Mouse (Mus musculus): ENCODE measurements around the gene Emc10. TPM values are rescaled to one million over a fixed set of nuclear protein-coding genes. Genes with fewer than 3 reads are reported as not detected.

The Emc10 gene
- polyA plus RNA-seq (2014; fragmentation: Illumina TruSeq; extraction: RNeasy Lipid Tissue Mini Kit (QIAGEN cat#74804); ENCODE audit: low read depth, low replicate concordance): 127 TPM

GRCm38 (mm10) chr7:44495992-44496770 lies at the start of gene Emc10, which contains the start of gene Fam71e1:
Emc10 (minus strand) TSS chr7:44496529.
Fam71e1 (plus strand) TSS chr7:44496581.

GRCm38 (mm10) chr7:44531946-44532732 lies 35.8 kb upstream of the Emc10 start, which contains the start of gene Spib:
Spib (minus strand) TSS chr7:44532071.

GRCm38 (mm10) chr7:44524502-44524901 lies 28.2 kb upstream of the Emc10 start, which contains the start of gene Mybpc2:
Mybpc2 (minus strand) TSS chr7:44524656.

GRCm38 (mm10) chr7:44467811-44468411 lies 28.4 kb downstream of the Emc10 start, which contains the start of gene Josd2:
Josd2 (plus strand) TSS chr7:44467980.

GRCm38 (mm10) chr7:44465111-44465510 lies 31.2 kb downstream of the Emc10 start, which contains the start of gene Aspdh:
Aspdh (plus strand) TSS chr7:44465391.

Other genes with a start within 250 kb of the Emc10 start
- 10.2 TPM for gene 1700028J19Rik, start 249.8 kb downstream of the Emc10 start, polyA plus RNA-seq (2014; fragmentation: Illumina TruSeq; extraction: RNeasy Lipid Tissue Mini Kit (QIAGEN cat#74804); ENCODE audit: low read depth, low replicate concordance)
- 71.2 TPM for gene 2410002F23Rik, start 249.8 kb downstream of the Emc10 start, polyA plus RNA-seq (2014; fragmentation: Illumina TruSeq; extraction: RNeasy Lipid Tissue Mini Kit (QIAGEN cat#74804); ENCODE audit: low read depth, low replicate concordance)
- gene Acp4, start 239.2 kb downstream of the Emc10 start, polyA plus RNA-seq (2014; fragmentation: Illumina TruSeq; extraction: RNeasy Lipid Tissue Mini Kit (QIAGEN cat#74804); ENCODE audit: low read depth, low replicate concordance): 0.31 TPM
- 37.4 TPM for gene Gm15517, start 235.1 kb downstream of the Emc10 start, polyA plus RNA-seq (2014; fragmentation: Illumina TruSeq; extraction: RNeasy Lipid Tissue Mini Kit (QIAGEN cat#74804); ENCODE audit: low read depth, low replicate concordance)
- gene Clec11a, start 189.6 kb downstream of the Emc10 start, polyA plus RNA-seq (2014; fragmentation: Illumina TruSeq; extraction: RNeasy Lipid Tissue Mini Kit (QIAGEN cat#74804); ENCODE audit: low read depth, low replicate concordance): 7.8 TPM
- 0.61 TPM for gene Shank1, start 186.3 kb downstream of the Emc10 start, polyA plus RNA-seq (2014; fragmentation: Illumina TruSeq; extraction: RNeasy Lipid Tissue Mini Kit (QIAGEN cat#74804); ENCODE audit: low read depth, low replicate concordance)
- 3.9 TPM for gene Syt3, start 112.4 kb downstream of the Emc10 start, polyA plus RNA-seq (2014; fragmentation: Illumina TruSeq; extraction: RNeasy Lipid Tissue Mini Kit (QIAGEN cat#74804); ENCODE audit: low read depth, low replicate concordance)
- 0.37 TPM for gene 1700008O03Rik, start 110.7 kb downstream of the Emc10 start, polyA plus RNA-seq (2014; fragmentation: Illumina TruSeq; extraction: RNeasy Lipid Tissue Mini Kit (QIAGEN cat#74804); ENCODE audit: low read depth, low replicate concordance)
- 0.20 TPM for gene Lrrc4b, start 67.5 kb downstream of the Emc10 start, polyA plus RNA-seq (2014; fragmentation: Illumina TruSeq; extraction: RNeasy Lipid Tissue Mini Kit (QIAGEN cat#74804); ENCODE audit: low read depth, low replicate concordance)
- gene Aspdh, start 31.1 kb downstream of the Emc10 start, polyA plus RNA-seq (2014; fragmentation: Illumina TruSeq; extraction: RNeasy Lipid Tissue Mini Kit (QIAGEN cat#74804); ENCODE audit: low read depth, low replicate concordance): not detected
- 27.8 TPM for gene Josd2, start 28.5 kb downstream of the Emc10 start, polyA plus RNA-seq (2014; fragmentation: Illumina TruSeq; extraction: RNeasy Lipid Tissue Mini Kit (QIAGEN cat#74804); ENCODE audit: low read depth, low replicate concordance)
- gene Fam71e1, start 52 bp upstream of the Emc10 start, polyA plus RNA-seq (2014; fragmentation: Illumina TruSeq; extraction: RNeasy Lipid Tissue Mini Kit (QIAGEN cat#74804); ENCODE audit: low read depth, low replicate concordance): 31.7 TPM
- 0.36 TPM for gene Mybpc2, start 28.1 kb upstream of the Emc10 start, polyA plus RNA-seq (2014; fragmentation: Illumina TruSeq; extraction: RNeasy Lipid Tissue Mini Kit (QIAGEN cat#74804); ENCODE audit: low read depth, low replicate concordance)
- gene Spib, start 35.5 kb upstream of the Emc10 start, polyA plus RNA-seq (2014; fragmentation: Illumina TruSeq; extraction: RNeasy Lipid Tissue Mini Kit (QIAGEN cat#74804); ENCODE audit: low read depth, low replicate concordance): 0.62 TPM
- 10.1 TPM for gene Pold1, start 52.3 kb upstream of the Emc10 start, polyA plus RNA-seq (2014; fragmentation: Illumina TruSeq; extraction: RNeasy Lipid Tissue Mini Kit (QIAGEN cat#74804); ENCODE audit: low read depth, low replicate concordance)
- gene Nr1h2, start 57.4 kb upstream of the Emc10 start, polyA plus RNA-seq (2014; fragmentation: Illumina TruSeq; extraction: RNeasy Lipid Tissue Mini Kit (QIAGEN cat#74804); ENCODE audit: low read depth, low replicate concordance): 91.4 TPM
- gene Napsa, start 75.9 kb upstream of the Emc10 start, polyA plus RNA-seq (2014; fragmentation: Illumina TruSeq; extraction: RNeasy Lipid Tissue Mini Kit (QIAGEN cat#74804); ENCODE audit: low read depth, low replicate concordance): 13.2 TPM
- gene Kcnc3, start 94.1 kb upstream of the Emc10 start, polyA plus RNA-seq (2014; fragmentation: Illumina TruSeq; extraction: RNeasy Lipid Tissue Mini Kit (QIAGEN cat#74804); ENCODE audit: low read depth, low replicate concordance): 17.2 TPM
- 9.1 TPM for gene Myh14, start 174.3 kb upstream of the Emc10 start, polyA plus RNA-seq (2014; fragmentation: Illumina TruSeq; extraction: RNeasy Lipid Tissue Mini Kit (QIAGEN cat#74804); ENCODE audit: low read depth, low replicate concordance)
- gene Izumo2, start 212.2 kb upstream of the Emc10 start, polyA plus RNA-seq (2014; fragmentation: Illumina TruSeq; extraction: RNeasy Lipid Tissue Mini Kit (QIAGEN cat#74804); ENCODE audit: low read depth, low replicate concordance): 5.2 TPM

Data from adipose tissue, adult 10 weeks (tissue).